Mouse (Mus musculus): ENCODE results near the gene Gm21936.
"Not testable (repeated sequence)": the region's sequence is repeated elsewhere in the genome, so short reads cannot be mapped to it uniquely, and the experiment has no call there.

The Gm21936 gene

DNA sequence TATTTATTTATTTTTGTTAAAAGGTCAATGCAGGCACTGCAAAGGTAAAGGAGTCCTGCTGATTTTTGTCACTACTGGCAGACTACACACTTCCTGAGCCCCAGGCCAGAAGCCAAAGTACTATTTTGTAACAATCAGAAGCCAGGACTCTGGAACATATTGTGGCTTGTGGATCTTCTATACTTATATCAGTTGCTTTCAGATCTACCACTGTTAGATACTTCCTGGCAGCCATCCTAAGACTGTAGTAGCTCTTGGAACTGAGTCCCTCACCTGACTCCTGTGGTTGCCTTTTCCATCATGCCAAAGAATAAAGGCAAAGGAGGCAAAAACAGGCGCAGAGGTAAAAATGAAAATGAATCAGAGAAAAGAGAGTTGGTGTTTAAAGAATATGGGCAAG lies at the start of gene Gm21936:
Gene Gm21936, plus strand, starts transcription at position 301 of the 400 bp plus-strand sequence.
- not testable (repeated sequence) for DNase-seq

DNA sequence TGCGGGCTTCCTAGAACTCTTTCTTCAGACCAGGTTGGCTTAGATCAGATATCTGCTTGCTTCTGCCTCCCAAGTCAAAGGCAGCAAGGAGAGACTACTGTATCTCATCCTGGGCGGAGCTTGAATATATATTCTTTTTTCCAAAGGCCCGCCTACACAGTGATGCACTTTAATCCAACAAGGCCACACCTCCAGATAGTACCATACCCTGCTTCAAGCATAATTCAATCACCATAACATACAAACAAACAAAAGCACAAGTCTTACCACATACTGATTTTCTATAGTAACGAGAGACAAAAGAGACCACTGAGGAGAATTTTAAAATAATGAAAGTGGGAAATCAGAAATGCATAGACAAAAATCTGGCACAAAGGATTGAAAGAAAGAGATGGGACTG lies 19.7 kb upstream of the Gm21936 start, which contains the start of gene Gm21319:
Gene Gm21319, minus strand, starts transcription at position 101 of the 400 bp plus-strand sequence.
- DNase-seq = not testable (repeated sequence)

DNA sequence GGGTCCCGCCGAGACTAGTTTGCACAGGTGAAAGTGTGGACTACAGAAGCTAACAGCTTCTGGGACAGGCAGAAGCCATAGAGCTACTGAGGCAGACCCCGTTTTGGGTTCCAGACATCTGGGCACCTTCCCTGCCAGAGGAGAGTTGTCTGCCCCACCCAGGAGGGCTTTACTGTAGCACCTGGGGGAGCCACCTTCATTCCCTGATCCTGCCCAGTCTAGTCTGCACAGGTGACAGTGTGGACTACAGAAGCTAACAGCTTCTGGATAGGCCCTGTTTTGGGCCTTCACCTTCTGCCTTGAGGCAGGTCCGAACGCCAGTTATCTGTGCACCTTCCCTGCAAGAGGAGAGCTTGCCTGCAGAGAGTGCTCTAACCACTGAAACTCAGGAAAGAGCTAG lies 2.7 kb downstream of the Gm21936 start:
- not testable (repeated sequence) for DNase-seq

DNA sequence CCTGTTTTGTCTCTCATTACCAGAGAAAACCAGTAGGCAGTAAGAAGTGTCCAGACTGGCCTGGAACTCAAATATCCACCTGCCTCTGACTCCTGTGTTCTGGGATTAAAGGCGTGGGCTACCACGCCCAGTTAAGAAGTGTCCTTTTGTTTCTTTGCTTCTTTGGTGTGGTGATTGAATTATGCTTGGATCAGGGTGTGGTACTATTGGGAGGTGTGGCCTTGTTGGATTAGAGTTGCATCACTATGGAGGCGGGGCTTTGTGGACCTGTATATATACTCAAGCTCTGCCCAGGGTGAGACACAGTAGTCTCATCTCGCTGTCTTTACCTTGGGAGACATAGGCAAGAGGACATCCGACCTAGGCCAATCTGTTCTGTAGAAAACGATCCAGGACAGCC lies 21.0 kb downstream of the Gm21936 start, which contains the start of gene BB287469:
Gene BB287469, plus strand, starts transcription at position 301 of the 400 bp plus-strand sequence.
- DNase-seq = not testable (repeated sequence)

DNA sequence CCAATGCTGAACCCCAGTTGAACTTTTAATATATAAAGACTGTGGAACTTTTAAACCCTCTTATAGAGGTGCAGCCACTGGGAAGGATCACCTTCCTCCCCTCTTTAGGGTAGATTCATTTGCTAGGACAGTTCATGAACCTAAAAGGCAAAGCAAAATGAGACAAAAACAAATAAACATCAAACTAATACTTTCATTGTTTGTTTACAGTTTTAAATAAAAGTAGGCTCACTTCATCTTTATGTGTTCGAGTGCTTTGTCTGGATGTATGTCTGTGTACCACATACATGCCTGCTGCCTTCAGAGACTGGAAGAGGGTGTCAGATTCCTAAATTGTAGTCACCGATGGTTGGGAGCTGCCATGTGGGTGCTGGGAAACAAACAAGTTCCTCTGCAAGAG lies 46.9 kb downstream of the Gm21936 start, which contains the start of gene Gm2001:
Gene Gm2001, minus strand, starts transcription at position 101 of the 400 bp plus-strand sequence.
- not testable (repeated sequence) for DNase-seq
